Mouse (Mus musculus) 3134 (cell line): ENCODE measurements around the gene Ppm1l.

Experiments
- DNase-seq: peaks from one replicate; pipeline ENCODE4 v3.0.0-alpha.2; 2011; ENCODE audit warnings: low spot score; ENCODE audit not compliant: insufficient read length; ENCODE audit errors: extremely low read depth

The Ppm1l gene

DNA sequence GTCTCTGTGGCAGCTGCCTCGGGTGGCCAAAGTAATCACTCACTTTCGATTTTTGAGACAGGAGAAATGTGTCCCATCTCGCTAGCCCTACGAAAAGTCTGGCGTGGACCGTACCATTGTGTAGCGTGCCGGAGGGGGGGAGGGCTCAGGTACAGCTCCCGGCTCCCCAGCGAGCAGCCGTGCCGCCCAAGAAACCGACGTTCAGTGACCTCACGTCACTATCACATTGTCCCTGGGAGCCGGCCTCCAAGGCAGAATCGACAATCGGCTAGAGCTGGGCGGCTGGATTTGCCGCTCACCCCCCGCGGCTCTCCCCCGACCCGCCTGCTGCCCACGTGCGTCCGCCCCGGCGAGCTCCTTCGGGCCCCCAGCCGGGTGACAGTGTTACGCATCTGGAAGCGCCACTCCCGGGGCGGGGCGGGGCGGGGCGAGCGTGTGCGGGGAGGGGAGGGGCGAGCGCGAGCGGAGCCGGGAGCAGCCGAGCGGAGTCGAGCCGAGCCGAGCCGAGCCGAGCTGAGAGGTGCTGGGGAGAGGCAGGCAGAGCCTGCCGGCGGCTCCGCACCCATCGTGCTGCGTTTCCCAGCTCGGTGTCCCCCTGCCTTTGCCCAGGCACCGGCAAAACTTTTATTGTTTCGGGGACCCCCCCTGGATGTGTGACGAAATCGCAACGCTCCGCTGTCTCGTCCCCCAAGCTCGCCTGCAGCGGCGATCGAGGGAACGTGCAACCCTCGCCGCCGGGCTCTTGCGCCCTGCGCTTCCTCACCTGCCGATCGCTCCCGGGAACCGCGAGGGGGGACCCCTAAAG is at the start of gene Ppm1l:
Ppm1l (plus strand) TSS at position 471 of the 805 bp plus-strand sequence.
- DNase-seq: peak; percentile 95

DNA sequence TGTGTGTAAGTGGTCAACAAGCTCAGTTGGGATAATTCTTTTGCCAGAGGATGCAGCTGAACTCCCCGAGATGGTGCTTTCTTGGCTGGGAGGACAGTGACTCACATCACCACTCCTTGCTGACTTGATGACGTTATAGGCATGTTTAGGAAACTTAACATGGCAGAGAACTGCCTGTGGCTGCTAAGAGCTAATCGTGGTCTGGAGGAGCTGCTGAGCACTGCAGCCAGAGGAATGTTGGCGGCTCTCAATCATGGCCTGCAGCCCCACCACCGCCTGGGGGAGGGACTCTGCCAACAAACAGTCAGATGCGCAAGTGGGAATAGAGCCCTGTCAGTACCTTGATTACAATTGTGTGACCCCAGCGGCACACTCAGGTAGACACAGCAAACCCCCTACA is 44.8 kb upstream of the Ppm1l start:
- DNase-seq: peak; percentile 80

DNA sequence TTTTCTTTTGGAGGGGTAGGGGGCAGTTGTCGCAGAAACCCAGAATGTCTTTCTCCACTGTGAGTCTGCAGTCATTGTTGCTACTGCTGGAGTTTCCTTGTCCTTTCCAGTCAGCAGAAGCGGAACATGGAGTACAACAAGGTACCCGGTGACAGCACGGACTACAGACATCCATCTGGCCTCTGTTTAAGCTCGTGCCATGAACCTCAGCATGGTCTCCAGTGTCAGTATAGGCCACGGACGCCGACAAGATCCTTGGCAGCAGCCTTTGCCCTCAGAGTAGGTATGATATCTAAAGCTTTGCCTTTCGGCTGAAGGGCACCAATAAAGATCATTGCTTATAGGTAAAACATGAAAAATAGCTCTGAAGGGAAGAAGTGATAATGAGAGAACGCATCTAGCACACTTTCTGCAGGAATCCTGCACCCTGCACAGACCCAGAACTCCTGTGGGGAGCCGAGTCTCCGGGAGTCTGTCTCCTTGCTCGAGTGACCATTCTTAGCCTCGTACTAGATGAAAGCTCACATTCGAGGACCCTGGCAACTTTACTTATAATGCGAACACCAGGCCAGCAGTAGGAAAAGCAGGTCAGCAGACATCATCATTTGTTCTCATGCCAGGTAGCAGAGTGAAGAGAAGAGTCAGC is 42.5 kb upstream of the Ppm1l start:
- DNase-seq: no peak

DNA sequence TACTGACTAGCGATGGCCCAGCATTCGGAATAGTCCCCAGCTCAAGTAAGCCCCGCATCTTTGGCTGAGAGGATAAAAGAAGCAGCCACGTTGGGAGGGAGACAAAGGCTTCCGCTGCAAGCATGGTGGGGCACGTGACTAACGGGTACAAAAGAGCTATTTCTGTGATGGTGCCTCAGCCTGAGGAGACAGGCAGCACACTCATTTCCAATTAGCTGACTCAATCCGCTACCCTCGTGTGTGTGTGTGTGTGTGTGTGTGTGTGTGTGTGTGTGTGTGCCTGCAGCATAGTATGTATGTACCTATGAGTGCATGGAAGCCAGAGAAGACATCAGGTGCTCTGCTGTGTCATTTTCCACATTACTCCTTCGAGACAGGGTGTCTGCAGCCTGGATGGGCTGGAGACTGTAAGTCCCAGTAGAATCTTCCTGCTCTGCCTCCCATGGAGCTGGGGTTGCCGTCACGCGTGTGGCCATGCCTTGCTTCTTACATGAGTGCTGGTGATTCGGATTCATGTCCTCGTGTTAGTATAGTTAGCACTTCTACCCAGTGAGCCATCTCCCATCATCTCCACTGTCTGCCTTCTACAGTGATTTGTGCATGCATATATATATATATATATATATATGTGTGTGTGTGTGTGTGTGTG is 41.9 kb upstream of the Ppm1l start:
- no peak for DNase-seq

DNA sequence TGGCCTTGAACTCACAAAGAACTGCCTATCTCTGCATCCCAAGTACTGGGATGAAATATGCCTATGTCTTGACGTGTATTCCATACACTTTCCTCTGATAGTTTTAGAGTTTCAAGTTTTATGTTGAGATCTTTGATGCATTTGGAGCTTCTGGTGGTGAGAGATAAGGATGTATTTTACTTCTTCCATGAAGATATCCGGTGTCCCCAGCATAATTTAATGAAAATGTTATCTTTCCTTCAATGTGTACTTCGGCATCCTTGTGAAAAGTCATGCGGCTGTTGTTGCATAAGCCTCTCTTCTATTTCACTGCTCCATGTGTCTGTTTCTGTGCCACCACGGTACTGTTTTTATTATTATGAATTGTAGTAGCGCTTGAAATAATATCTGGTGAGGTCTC is 38.0 kb upstream of the Ppm1l start:
- DNase-seq: no peak

DNA sequence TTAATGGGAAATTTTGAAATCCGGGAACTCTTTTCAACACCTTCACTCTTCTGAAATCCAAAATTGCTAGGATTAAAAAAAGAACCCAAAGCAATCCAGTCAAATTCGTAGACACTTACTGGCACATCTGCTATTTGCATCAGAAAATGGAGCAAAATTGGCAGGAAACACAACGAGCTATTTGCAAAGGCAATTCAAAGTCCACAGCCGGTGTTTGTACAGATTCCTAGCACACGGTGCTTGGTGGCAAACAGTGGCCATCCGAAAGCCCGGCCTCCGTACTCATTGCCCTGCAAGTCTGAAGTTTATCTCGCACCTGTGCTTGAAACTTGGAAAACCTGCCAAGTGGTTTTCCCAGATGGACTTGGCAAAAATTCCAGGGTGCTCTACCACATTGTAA is 34.3 kb upstream of the Ppm1l start:
- no peak for DNase-seq

DNA sequence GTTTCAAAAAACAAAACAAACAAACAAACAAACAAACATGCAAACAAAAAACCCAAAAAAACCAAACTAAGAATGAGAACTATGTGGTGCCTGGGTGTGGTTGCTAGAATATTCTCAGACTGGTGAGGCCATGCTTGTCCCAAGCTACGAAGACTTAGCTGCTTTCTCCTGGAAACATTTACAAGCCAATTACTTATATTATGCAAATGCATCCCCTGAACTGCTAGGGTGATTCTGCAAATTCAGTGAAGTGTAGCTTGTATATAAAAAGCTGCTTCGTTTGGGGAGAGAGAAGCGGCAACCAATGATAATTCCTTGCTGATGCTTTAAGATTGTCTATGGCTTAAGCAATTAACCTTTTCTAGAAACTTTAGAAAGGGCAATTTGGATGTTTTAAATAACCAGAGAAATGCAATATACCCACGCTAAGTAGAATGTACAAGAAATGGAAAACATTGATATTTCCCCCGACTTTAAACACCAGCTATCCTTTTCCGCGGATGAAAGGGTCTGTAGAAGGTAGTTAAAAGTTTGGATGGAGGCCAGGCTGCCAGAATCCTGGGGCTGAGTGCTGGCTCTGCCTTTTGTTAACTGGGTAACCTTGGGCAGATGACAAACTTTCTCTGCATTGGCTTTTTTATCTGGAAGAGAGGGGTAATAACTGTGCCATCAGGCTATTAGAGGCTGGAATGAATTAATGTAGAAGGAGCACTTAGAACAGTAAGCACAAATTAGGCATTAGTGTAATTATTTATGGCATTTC is 33.4 kb upstream of the Ppm1l start:
- DNase-seq: no peak

DNA sequence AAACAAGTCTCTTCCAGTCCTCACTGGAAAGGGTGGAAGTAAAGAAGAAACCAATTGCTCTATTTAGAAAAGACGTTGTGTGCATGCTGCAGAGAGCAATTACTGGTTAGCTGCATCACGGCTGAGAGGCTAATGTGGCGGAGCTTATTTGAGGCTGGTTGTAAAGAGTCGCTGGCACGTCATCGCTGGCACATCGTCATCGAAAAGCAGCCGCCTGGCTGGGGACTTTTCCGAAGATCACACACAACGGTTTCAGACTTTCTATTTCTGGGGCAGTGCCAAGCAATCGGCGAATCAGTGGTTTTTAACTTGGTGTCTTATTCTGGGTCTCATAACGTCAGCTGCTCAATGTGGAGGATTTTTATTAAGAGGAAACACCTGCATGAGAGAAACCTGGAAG is 26.8 kb upstream of the Ppm1l start:
- peak; percentile 7 for DNase-seq

DNA sequence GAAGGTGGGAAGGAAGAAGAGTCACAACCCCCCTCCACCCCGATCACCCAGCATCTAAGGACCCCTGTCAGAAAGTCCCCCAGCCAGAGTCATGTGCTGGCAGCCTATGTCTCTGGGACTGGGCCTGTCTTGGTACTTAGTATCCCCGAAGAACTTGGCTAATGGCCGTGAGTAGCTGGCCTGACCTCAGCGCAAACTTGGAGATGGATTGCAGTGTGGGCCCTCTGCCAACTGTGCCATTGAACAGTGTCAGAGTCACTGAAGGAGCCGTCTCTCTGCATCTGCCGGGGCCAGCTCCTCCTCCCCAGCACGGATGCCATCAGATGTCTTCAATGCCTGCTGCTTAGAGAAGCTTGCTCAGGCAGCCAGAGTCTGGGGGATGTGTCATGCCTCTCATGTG is 26.4 kb upstream of the Ppm1l start:
- peak; percentile 51 for DNase-seq

DNA sequence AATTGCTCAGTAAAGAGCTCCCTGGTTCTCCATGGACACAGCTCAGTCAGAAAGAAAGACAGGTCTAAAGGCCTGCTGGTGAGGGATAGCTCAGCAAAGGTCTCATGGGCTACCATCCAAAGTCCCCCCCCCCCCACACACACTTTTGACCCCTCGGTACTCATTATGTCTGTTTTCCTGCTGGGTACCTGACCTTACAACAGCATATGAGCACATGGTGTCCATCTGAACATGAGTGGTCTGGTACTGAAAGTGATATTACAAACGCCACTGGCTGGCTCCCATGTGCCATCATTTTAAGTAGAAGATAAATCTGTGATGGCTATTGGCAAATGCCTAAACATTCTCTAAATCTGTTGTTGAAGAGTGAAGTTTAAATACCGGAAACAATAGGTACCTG is 25.8 kb upstream of the Ppm1l start:
- DNase-seq: no peak

DNA sequence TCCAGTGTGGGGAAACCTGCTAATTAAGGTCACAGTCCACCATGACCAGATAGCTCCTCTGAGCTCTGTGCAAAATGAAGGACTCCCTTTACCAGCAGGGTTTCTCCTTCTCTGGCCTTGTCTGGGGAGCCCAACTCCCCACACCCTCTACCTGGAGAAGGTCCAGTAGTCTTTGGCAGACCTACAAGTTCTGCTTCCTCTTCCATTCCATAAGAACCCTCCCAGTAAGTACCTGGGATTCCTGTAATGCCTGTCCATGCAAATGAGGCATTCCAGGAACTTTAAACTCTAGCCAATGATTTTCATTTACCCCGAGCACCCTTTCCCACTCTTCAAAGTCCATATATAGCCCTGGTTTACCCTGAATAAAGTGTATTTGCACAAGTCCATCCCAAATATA is 24.0 kb upstream of the Ppm1l start:
- DNase-seq: no peak

DNA sequence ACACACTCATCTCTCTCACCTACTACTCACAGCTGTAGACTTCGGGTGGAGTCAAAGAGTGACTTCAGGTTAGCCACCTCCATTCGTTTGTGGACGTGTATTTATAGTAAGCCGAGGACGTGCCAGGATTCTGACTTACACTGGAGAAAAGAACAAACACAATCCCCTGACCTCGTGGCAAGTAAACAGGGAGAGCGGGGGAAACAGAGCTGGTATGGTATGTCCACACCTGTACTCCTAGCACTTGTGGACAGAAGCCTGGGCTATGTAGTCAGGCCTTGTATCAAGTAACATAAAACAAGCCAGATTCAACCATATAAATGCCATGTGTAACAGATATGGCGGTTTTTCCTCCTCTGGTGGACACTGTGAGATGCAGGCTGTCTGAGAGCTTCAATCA is 20.4 kb upstream of the Ppm1l start:
- DNase-seq: no peak

DNA sequence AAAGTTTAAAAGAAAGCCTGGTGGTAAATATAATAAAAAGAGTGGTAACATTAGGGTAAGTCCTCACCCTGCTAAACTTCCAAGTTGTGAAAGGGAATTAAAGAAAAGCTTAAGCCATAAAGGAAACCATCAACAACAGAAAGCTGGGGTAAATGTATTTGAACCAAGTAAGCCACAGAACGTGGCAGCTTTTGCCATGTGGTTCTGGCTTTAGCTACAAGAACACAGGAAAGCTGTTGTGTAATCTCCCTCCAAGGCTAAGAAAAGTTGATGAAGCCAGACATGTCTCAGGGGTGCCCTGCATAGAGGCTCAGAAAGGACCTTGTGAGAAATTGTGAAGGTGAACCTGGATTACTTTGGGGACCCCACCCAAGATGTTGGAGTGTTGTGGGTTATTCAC is 16.5 kb upstream of the Ppm1l start:
- DNase-seq: peak; percentile 46

DNA sequence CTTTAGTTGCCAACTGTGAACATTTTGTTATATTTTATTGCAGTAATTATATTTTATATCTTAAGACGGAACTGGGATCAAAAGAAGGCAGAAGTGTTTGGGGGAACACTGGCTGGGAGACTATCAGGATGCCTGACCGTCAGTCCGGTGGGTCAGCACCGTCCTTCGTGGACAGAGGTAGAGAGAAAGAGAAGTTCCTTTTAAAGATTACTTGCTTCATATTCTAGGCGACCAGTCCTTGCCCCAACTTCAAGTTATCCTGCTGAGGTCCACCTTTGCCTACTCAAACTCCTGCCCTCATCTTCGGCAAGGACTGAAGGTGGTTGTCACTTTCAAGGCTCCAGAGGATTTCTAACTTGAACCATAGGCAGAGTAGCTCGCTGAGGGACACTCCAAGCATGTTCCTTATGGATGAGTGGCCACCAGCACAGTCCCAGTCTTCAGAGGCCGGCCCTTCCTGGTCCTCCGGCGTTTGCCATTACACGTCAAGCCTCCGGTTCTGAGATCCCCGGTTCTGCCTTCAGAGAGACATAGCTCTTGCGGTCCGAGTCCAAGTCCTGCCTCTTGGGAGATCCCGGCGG is 761 bp upstream of the Ppm1l start:
- DNase-seq: no peak

DNA sequence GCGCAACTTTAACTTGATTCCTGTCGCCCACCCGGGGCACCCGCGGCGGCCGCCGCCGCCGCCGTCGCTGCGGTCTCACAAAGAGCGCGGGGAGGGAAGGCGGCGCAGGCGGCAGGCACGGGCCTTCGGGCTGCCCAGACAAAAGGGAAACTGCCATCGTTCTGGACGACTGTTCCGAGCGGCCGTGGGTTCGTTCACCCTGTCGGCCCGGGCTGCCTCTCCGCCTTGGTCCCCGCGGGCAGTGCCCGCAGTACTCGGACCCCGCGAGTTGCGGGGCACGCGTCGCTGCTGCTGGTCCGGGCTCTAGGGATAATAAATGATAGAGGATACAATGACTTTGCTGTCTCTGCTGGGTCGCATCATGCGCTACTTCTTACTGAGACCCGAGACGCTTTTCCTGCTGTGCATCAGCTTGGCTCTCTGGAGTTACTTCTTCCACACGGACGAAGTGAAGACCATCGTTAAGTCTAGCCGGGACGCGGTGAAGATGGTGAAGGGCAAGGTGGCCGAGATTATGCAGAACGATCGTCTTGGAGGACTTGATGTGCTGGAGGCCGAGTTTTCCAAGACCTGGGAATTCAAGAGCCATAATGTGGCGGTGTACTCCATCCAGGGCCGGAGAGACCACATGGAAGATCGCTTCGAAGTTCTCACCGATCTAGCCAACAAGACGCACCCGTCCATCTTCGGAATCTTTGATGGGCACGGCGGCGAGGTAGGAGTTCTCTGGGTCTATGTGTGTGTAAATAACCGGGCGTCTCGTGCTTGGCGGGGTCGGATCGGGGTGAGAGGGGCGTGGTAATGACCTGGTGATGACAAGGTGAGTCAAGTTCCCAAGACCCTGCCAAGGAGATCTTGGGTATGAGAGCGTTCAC is 827 bp downstream of the Ppm1l start:
- DNase-seq: peak; percentile 60

DNA sequence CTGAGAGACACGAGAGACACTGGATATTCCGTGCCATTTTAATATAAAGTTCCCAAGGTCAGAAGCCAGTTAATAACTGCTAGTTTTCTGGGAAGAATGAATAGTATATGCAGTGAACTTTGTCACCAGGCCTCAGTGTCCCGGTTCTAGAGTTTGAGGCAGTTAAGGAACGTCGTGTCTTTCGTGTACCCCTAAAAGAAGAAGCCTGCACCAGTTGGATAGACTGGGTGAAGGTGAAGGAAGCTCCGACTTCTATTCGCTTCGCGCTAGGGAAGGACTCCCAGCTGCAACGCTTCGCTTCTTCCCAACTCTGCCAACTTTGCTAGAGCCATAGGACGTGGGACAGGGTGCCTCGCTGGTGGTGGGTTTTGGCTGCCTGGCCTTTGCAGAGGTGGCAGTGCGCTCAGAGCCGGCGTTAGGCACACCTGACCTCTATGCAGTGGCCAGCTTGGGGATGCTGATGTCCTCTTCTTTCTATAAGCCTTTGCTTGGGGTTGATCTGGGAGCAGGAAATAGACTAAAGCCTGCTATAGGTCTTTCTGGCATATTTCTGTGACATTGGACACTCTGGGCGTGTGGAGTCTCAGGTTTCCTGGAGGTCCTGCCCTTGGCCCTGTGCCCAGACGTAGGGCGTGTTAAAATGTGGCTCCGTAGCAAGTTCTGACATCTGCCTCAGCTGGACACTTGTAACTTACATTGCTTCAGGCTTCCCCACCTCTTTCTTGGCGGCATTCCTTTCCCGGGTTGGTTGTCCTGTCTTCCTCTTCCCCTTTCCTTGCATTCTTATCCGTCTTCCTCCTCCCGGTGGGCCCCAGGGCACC is 1.7 kb downstream of the Ppm1l start:
- peak; percentile 52 for DNase-seq

DNA sequence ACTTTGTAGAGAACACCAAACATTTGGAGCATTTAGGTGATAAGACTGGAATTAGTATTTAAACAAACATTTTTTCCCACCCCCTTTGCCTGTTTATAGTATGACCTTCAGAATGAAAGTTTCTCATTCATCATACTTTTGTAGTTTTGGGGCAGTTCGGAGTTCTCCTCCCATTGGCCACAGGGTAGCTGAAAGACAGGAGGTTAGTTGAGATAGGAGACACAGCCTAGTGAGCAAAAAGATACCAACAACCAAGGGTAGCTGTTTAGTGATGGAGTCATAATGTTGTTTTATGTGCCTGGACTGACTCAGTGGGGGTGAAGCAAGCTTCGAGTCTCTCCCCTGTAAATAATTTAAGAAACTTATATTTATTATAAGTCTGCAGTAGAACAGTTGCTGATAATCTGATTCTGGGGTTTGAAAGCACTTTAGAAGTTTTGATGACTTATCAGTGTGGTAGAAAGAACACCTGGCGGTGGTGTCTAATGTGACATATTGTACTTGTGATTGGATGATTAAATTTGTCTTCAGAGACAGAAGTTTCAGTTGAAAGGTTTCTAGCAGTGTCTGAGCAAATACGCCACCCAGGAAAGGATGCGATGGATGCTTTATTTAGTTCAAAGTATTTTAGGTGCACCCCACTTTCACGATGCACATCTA is 2.5 kb downstream of the Ppm1l start:
- DNase-seq: no peak

DNA sequence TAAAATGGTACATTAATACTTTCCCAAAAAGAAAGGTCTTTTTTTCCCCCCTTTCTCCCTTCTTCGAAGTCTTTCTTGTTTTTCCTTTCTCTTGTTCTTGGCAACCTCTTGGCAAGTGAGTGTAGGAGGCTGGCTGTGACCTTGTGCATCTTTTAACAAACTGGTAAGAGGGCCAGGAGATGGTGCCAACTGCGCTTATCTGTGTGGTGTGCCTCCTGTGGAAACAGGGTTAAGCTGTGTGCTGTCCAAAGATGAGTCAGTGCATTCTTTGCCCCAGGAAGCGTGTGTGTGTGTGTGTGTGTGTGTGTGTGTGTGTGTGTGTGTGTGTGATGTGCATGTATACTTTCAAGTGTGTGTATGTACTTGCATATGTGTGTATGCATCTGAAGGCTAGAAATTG is 7.3 kb downstream of the Ppm1l start:
- DNase-seq: peak; percentile 48

DNA sequence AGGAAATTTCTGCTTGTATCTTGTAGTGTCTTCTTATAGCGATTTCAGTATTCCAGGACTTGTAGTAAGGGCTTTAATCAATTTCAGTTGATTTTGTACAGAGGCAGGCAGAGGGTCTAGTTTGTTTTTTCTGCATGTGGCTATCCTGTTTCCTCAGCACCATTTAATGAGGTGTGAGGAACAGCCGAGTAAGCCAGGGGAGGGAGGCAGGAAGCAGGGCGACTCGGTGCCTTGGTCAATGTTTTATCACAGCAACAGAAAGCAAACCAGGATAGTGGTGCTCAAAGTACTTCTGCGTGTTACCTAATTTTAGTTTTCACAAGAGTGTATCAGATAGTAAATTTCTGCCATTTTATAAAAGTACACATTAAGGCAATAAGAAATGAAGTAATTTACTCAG is 13.2 kb downstream of the Ppm1l start:
- no peak for DNase-seq
